Mouse (Mus musculus): Measurements from ENCODE around the gene Duox1. TPM values are rescaled to one million over a fixed set of nuclear protein-coding genes. Genes with fewer than 3 reads are reported as not detected.

The Duox1 gene
- polyA plus RNA-seq, 1 experiment = not detected

DNA sequence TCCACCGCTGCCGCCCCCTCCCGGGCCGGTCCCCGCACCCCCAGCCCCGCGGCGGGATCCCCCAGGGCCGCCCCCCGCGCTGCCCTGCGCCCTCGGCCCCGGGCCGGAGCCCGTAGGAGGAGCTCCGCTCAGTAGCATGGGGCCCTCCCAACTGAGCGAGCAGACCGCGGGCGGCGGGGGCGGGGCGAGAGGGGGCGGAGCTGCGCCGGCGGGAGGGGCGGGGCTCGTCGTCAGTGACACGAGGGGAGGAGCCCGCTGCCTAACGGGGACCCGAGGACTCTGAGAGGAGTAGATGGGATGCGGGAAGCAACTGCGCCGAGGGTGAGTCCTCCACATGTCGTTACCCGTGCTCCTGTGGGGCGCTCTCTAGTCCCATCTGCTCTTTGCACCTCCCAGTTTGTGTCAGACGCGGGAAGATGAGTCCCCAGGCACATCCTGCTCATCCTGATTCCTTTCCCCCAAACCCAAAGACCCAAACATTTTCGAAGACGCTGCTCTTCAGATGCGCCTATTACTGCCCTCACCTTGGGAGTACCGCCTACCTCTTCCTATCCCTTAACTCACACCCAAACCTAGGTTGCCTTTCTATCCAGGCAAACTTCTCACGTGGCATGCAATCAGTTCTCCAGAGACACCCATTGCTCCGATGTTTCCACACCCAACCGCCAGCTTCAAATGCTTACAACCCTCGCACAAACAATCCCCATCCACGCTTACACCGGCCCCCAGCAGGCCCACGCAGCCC, 53.7 kb downstream of the Duox1 start, which contains the start of gene Shf:
Gene Shf, minus strand, starts transcription at position 168 of the 745 bp plus-strand sequence.
- Histone ChIP-seq H3K27ac (ENCODE audit: insufficient read depth, low read length) (no peak within 1 kb of the TSS), H3K4me3 (ENCODE audit: insufficient read depth, low read length) (peak within 1 kb of the TSS; percentile 58), H3K4me1 (ENCODE audit: control insufficient read depth, insufficient read depth, low read length) (peaks cover 6% of the 10 kb centered on the region)
- TF ChIP-seq POLR2A (IDR thresholded peaks at IDR 0.05; ENCODE audit: extremely low read depth, insufficient read depth, low read length) (peak; percentile 91), CTCF (IDR thresholded peaks at IDR 0.05; ENCODE audit: extremely low read depth, insufficient read depth, low read length) (no peak)

DNA sequence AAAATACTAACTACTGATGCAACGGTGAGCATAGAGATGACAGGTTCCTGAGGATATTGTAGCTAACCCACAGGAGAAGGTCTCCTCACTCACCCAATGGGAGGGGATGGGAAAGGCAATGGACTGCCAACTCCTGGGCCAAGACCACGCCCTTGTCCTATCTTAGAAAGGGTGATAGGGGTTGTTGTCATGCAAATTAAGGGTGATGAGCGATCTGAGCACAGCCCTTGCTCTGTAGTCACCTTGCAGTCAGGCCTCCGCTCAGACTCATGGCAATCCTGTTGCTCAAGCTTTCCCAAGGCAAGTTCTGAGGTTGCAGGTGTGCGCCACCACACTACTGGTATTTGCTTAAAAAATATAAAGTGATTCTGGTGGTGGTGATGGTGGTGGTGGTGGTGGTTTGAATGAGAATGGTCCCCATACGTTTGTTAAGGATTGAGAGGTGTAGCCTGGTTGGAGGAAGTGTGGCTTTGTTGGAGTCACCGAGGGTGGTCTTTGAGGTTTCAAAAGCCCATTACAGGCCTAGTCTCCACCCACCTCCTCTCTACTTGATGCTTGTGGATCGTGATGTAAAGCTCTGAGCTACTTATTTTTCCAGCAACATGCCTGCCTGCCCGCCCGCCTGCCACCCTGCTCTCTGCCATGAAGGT, 54.8 kb downstream of the Duox1 start:
- TF ChIP-seq POLR2A (IDR thresholded peaks at IDR 0.05; ENCODE audit: extremely low read depth, insufficient read depth, low read length) (no peak), CTCF (IDR thresholded peaks at IDR 0.05; ENCODE audit: extremely low read depth, insufficient read depth, low read length) (no peak)
- Histone ChIP-seq H3K4me3 (ENCODE audit: insufficient read depth, low read length) (no peak overlapping the region; the same call in 1 of the 2 replicates), H3K4me1 (ENCODE audit: control insufficient read depth, insufficient read depth, low read length) (peaks cover 6% of the 10 kb centered on the region), H3K27ac (ENCODE audit: insufficient read depth, low read length) (no peak overlapping the region)

DNA sequence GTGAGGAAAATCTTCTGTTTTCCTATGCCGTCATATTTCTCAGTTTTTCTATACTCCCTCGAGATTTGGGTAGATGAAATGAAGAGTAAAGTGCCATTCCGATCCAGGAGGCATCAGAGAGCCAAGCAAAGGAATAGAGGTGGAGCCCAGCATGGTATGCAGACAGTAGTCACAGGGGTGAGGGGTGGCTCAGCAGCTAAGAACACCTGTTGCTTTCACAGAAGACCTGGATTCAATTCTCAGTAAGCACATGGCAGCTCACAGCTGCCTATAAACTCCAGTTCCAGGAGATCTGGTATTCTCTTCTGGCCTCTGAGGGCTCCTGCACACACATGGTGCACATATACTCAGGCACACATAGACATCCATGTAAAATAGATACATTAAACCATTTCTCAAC, 56.6 kb downstream of the Duox1 start:
- Histone ChIP-seq H3K4me3 (ENCODE audit: insufficient read depth, low read length) (no peak overlapping the region), H3K27ac (ENCODE audit: insufficient read depth, low read length) (no peak overlapping the region), H3K4me1 (ENCODE audit: control insufficient read depth, insufficient read depth, low read length) (peaks cover 3% of the 10 kb centered on the region; the same call in 1 of the 2 replicates)
- no peak for TF ChIP-seq POLR2A (IDR thresholded peaks at IDR 0.05; ENCODE audit: extremely low read depth, insufficient read depth, low read length)
- TF ChIP-seq CTCF (IDR thresholded peaks at IDR 0.05; ENCODE audit: extremely low read depth, insufficient read depth, low read length) = no peak

DNA sequence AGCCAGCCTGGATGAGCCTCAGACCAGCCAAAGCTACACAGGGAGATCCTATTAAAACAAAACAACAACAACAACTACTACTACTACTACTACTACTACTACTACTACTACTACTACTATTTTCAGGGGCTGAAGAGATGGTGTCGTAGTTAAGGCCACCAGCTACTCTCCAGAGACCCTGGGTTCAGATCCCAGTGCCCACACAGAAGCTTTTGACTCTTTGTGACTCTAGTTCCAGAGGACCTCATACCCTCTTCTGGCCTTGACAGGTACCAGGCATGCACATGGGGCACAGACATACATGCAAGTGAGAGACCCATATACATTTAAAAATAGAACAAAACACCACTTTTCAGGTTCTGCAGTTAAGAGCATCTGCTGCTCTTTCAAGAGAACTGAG, 57.1 kb downstream of the Duox1 start:
- no peak for TF ChIP-seq CTCF (IDR thresholded peaks at IDR 0.05; ENCODE audit: extremely low read depth, insufficient read depth, low read length)
- no peak for TF ChIP-seq POLR2A (IDR thresholded peaks at IDR 0.05; ENCODE audit: extremely low read depth, insufficient read depth, low read length)
- 0 out of 2 replicates have a peak, but pooled peaks cover 1% of the 10 kb centered on the region for H3K4me1 ChIP-seq (ENCODE audit: control insufficient read depth, insufficient read depth, low read length)
- no peak overlapping the region for H3K4me3 ChIP-seq (ENCODE audit: insufficient read depth, low read length)
- no peak overlapping the region for H3K27ac ChIP-seq (ENCODE audit: insufficient read depth, low read length)

DNA sequence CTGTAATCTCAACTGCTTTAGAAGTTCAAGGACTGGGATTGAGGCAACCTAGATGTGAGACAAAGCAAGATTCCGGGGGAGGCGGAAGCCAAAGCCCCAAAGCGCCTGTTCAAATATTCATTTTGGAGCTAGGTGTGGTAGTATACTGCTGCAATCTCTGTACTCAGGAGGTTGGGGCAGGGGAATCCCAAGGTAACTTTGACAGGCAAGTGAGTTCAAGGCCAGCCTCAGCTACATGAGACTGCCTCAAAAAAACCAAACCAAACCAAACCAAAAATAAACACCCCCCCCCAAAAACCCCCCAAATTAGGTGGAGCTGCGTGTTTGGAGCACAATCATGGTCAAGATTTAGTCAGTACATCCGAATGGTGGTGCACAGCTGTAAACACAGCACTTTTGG, 58.5 kb downstream of the Duox1 start:
- TF ChIP-seq CTCF (IDR thresholded peaks at IDR 0.05; ENCODE audit: extremely low read depth, insufficient read depth, low read length) (no peak), POLR2A (IDR thresholded peaks at IDR 0.05; ENCODE audit: extremely low read depth, insufficient read depth, low read length) (no peak)
- no peak overlapping the region for H3K4me3 ChIP-seq (ENCODE audit: insufficient read depth, low read length)
- no peaks in the 10 kb centered on the region for H3K4me1 ChIP-seq (ENCODE audit: control insufficient read depth, insufficient read depth, low read length)
- H3K27ac ChIP-seq (ENCODE audit: insufficient read depth, low read length) = no peak overlapping the region

DNA sequence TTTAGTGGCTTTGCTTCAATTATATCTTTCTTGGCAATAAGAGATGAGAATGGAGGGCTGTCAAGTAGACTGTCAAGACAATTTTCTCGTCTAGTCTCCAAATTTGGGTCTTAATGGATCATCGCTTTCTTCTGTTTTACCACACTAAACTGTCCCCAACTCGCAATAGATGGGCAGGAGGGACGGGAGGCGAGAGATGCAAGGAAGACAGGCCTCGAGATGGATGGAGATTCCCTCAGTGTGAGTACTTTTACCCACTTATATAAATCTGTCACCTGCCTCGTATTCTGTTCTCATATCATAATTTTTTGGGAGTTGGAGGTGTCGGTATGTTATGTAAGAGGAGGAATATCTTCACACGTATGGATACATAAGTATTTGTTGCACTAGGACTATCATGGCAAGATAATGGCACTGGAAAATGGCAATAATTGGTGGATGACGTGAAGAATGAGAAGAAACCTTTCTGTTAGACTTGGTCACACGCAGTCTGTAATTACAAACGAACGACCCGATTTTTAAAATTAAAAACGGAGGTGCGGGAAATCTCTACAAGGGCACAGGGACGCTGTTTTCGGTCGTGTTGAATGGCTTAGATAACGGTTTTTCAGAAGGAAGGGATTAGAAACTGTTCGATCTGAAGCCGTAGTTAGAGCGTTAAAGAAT, 59.3 kb downstream of the Duox1 start:
- no peak for TF ChIP-seq CTCF (IDR thresholded peaks at IDR 0.05; ENCODE audit: extremely low read depth, insufficient read depth, low read length)
- no peak for TF ChIP-seq POLR2A (IDR thresholded peaks at IDR 0.05; ENCODE audit: extremely low read depth, insufficient read depth, low read length)
- Histone ChIP-seq H3K4me3 (ENCODE audit: insufficient read depth, low read length) (peak overlapping the region; percentile 57), H3K27ac (ENCODE audit: insufficient read depth, low read length) (peak overlapping the region; percentile 32; the same call in 1 of the 2 replicates), H3K4me1 (ENCODE audit: control insufficient read depth, insufficient read depth, low read length) (no peaks in the 10 kb centered on the region)

DNA sequence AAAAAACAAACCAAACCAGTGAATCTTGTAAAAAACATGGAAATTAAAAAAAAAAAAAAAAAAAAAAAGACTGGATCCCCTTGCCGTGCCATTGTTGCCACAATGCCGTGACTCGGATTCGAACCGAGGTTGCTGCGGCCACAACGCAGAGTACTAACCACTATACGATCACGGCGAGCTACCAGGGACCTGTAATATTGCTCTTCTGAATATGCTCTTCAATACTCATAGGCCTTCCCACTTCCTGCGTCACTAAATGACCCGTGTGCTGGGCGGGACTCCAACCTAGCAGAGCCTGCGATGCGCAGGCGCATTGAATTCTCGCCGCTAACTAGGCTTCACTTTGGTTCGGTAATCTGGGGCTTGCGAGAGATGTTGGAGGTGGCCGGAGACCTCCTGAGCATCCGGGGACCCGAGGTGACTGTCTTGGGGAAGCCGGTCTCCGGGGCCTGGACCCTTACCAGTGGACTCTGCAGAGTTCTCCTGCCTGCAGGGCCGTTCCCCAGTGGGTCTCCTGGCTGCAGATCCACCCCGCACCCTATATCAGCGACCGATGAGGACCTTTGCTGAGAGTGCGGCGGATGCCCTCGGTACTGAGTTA, 60.0 kb downstream of the Duox1 start:
- peak overlapping the region; percentile 50 for H3K27ac ChIP-seq (ENCODE audit: insufficient read depth, low read length)
- peak overlapping the region; percentile 57 for H3K4me3 ChIP-seq (ENCODE audit: insufficient read depth, low read length)
- TF ChIP-seq CTCF (IDR thresholded peaks at IDR 0.05; ENCODE audit: extremely low read depth, insufficient read depth, low read length) (no peak), POLR2A (IDR thresholded peaks at IDR 0.05; ENCODE audit: extremely low read depth, insufficient read depth, low read length) (peak; percentile 86; the same call in 1 of the 2 replicates)
- H3K4me1 ChIP-seq (ENCODE audit: control insufficient read depth, insufficient read depth, low read length) = peaks cover under 1% of the 10 kb centered on the region; the same call in 1 of the 2 replicates

DNA sequence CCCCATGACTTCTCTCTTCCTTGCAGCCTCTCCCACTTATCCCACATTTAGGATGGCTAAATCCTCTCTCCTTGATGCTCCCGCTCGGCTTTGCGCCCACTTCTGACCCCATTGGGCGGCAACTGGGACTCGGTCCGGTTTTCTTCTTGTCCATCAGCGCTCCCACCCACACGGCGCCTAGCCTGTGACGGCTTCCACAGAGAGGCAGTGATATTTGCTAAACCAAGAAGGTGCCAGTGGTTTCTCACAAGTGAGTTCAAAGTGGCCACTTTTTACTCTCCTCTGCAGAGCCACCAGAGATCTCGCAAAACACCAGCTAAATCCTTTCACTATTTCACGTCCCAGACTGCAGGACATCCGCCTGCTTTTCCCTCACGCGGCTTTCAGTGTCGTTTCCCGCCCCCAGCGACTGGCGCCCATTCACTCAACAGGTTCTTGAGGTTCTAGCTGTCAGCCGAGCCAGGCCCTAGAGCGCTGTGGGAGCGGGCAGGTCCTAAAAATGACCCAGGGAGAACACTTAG, 60.6 kb downstream of the Duox1 start:
- H3K4me3 ChIP-seq (ENCODE audit: insufficient read depth, low read length) = peak overlapping the region; percentile 57
- peaks cover 3% of the 10 kb centered on the region; the same call in 1 of the 2 replicates for H3K4me1 ChIP-seq (ENCODE audit: control insufficient read depth, insufficient read depth, low read length)
- peak overlapping the region; percentile 50 for H3K27ac ChIP-seq (ENCODE audit: insufficient read depth, low read length)
- TF ChIP-seq POLR2A (IDR thresholded peaks at IDR 0.05; ENCODE audit: extremely low read depth, insufficient read depth, low read length) (no peak), CTCF (IDR thresholded peaks at IDR 0.05; ENCODE audit: extremely low read depth, insufficient read depth, low read length) (no peak)

DNA sequence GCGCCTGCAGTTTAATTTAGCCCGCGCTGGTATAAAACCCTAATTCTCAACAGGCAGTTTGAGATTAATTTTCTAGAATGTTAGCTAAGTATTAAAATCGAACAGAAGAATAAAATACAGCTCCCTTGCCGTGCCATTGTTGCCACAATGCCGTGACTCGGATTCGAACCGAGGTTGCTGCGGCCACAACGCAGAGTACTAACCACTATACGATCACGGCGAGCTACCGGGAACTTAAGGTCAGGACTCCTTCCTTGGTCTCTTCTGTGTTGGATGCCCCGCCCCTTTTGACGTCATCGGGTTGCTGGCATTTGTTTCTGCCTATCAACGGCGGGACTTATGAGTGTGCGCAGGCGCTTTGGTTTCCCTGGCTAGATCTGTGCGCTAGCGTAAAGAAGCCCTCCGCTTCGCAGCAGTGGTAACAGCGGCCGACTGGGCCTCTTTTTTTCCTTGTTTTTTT, 61.8 kb downstream of the Duox1 start:
- Histone ChIP-seq H3K4me3 (ENCODE audit: insufficient read depth, low read length) (peak overlapping the region; percentile 58), H3K4me1 (ENCODE audit: control insufficient read depth, insufficient read depth, low read length) (peaks cover 3% of the 10 kb centered on the region; the same call in 1 of the 2 replicates), H3K27ac (ENCODE audit: insufficient read depth, low read length) (peak overlapping the region; percentile 26; the same call in 1 of the 2 replicates)
- TF ChIP-seq POLR2A (IDR thresholded peaks at IDR 0.05; ENCODE audit: extremely low read depth, insufficient read depth, low read length) (peak; percentile 97), CTCF (IDR thresholded peaks at IDR 0.05; ENCODE audit: extremely low read depth, insufficient read depth, low read length) (no peak)
